ENCODE assay signal across 7 mouse cellular contexts in genomic region chr6:50456706-50457105, GRCm38 (mm10). TPM values are rescaled to one million over a fixed set of nuclear protein-coding genes. Genes with fewer than 3 reads are reported as not detected.
DNase-seq lines count a peak whose midpoint lies in the region; ATAC-seq lines count a peak whose summit lies in the region.

No protein-coding gene starts in this region.

- H3K9me3 ChIP-seq in forebrain, embryonic 10.5 days = no peaks in the 10 kb centered on the region
- H3K9me3 ChIP-seq in liver, embryonic 12.5 days (replicated peaks) = no peaks in the 10 kb centered on the region

- H3K4me2 ChIP-seq in liver, embryonic 12.5 days = peak overlapping the region; percentile 91

- 72% methylated on average over 14 of the region's 14 CpGs for WGBS in forebrain, embryonic 10.5 days
- 71% methylated on average over 14 of the region's 14 CpGs for WGBS in liver, embryonic 12.5 days (ENCODE audit: insufficient replicate concordance)

- peak overlapping the region; percentile 86 for H3K27ac ChIP-seq in forebrain, embryonic 10.5 days
- no peak overlapping the region for H3K27ac ChIP-seq in liver, embryonic 12.5 days

- peaks cover 29% of the 10 kb centered on the region for H3K27me3 ChIP-seq in forebrain, embryonic 10.5 days (ENCODE audit: poor library complexity, severe bottlenecking)
- peaks cover 22% of the 10 kb centered on the region for H3K27me3 ChIP-seq in liver, embryonic 12.5 days (replicated peaks)

- H3K36me3 ChIP-seq in forebrain, embryonic 10.5 days (replicated peaks) = no peaks in the 10 kb centered on the region
- H3K36me3 ChIP-seq in liver, embryonic 12.5 days = no peaks in the 10 kb centered on the region

- H3K9ac ChIP-seq in liver, embryonic 12.5 days = no peak overlapping the region

- ATAC-seq in liver, embryonic 12.5 days = no peak

- peaks cover 40% of the 10 kb centered on the region for H3K4me1 ChIP-seq in forebrain, embryonic 10.5 days
- peaks cover 22% of the 10 kb centered on the region for H3K4me1 ChIP-seq in liver, embryonic 12.5 days

- peak; percentile 13 for DNase-seq in thymus, postnatal 14 days
- no peak for DNase-seq in thymus, postnatal 0 days (ENCODE audit: low spot score)
- no peak for DNase-seq in forebrain, embryonic 10.5 days (ENCODE audit: extremely low spot score, low spot score)
- DNase-seq in layer of hippocampus, adult 9-11 months = no peak
- no peak for DNase-seq in gastrocnemius, adult 18-20 months (ENCODE audit: low spot score)
- DNase-seq in lung, postnatal 4 days = no peak

- peak overlapping the region; percentile 74 for H3K4me3 ChIP-seq in forebrain, embryonic 10.5 days
- no peak overlapping the region for H3K4me3 ChIP-seq in liver, embryonic 12.5 days

RNA-seq across cellular contexts. Expression of gene Osbpl3, which starts 0.7 kb away (rescaled TPM):
- polyA plus RNA-seq in thymus, postnatal 0 days (2015; fragmentation: Nextera tagmentation; extraction: Ambion mirVana) = 6.5 and 7.7 TPM in 2 replicates
- 7.3 and 8.1 TPM in 2 replicates for polyA plus RNA-seq in forebrain, embryonic 10.5 days (2016; fragmentation: Nextera tagmentation; extraction: Ambion mirVana)
- 1.4 and 2.6 TPM in 2 replicates for polyA plus RNA-seq in liver, embryonic 12.5 days (2016; fragmentation: Nextera tagmentation; extraction: Ambion mirVana)
- 1 to 10 TPM; 2.2 to 3.4 TPM for total RNA-seq in gastrocnemius, adult 18-20 months (2021)
